Mouse (Mus musculus) liver, postnatal 0 days (tissue): ENCODE results near the gene Ube2h. TPM values are rescaled to one million over a fixed set of nuclear protein-coding genes. Genes with fewer than 3 reads are reported as not detected.

Source experiments
- ATAC-seq: fragments of 200-750 bp; cut with Nextera tagmentation; 2 replicates; pipeline ENCODE4 v1.8.0; 2017; ENCODE audit warnings: mild to moderate bottlenecking, moderate library complexity
- DNase-seq: peaks from one replicate; pipeline ENCODE4 v3.0.0-alpha.2; 2016
- H3K27ac ChIP-seq: fragments of 300-500 bp; sonication (generic); 2 replicates; pipeline ENCODE4 v1.5.1; 2014; ENCODE audit warnings: antibody characterized with exemption, moderate library complexity, mild to moderate bottlenecking, low read depth
- H3K27me3 ChIP-seq: fragments of 300-500 bp; sonication (generic); 2 replicates; pipeline ENCODE4 v1.6.1; 2014; ENCODE audit warnings: low read length, control low read depth, mixed read lengths; ENCODE audit not compliant: insufficient read depth
- H3K36me3 ChIP-seq: fragments of 300-500 bp; sonication (generic); replicated peaks from 2 replicates; pipeline ENCODE4 v1.6.1; 2014; ENCODE audit warnings: mild to moderate bottlenecking, control low read depth, low read length, moderate library complexity, mixed read lengths; ENCODE audit not compliant: insufficient read depth
- H3K4me1 ChIP-seq: fragments of 300-500 bp; sonication (generic); 2 replicates; pipeline ENCODE4 v1.6.1; 2014; ENCODE audit warnings: antibody characterized with exemption, mild to moderate bottlenecking, control low read depth; ENCODE audit not compliant: insufficient read depth
- H3K4me2 ChIP-seq: fragments of 300-500 bp; sonication (generic); 2 replicates; pipeline ENCODE4 v1.6.1; 2014; ENCODE audit warnings: low read depth, mild to moderate bottlenecking, low read length, moderate library complexity, mixed read lengths
- H3K4me3 ChIP-seq: fragments of 300-500 bp; sonication (generic); 2 replicates; pipeline ENCODE4 v1.5.1; 2014; ENCODE audit warnings: low read depth, low read length
- H3K9ac ChIP-seq: fragments of 300-500 bp; sonication (generic); replicated peaks from 2 replicates; pipeline ENCODE4 v1.6.1; 2014; ENCODE audit warnings: mild to moderate bottlenecking, moderate library complexity
- H3K9me3 ChIP-seq: fragments of 300-500 bp; sonication (generic); 2 replicates; pipeline ENCODE4 v1.6.1; 2016; ENCODE audit warnings: mild to moderate bottlenecking, control low read depth, low read length, mixed read lengths
- CTCF ChIP-seq: sonication (generic); IDR thresholded peaks from 2 replicates; pipeline ENCODE4 v1.5.1; 2016; ENCODE audit warnings: antibody characterized with exemption, low read depth
- EP300 ChIP-seq: IDR thresholded peaks from 2 replicates; pipeline ENCODE4 v1.6.1; 2016; ENCODE audit warnings: antibody characterized with exemption, low read depth, mild to moderate bottlenecking
- WGBS: fragments of 180-500 bp; shearing (Covaris S2); extraction: QIAGEN DNeasy Blood & Tissue Kit; methylation state at CpG from one replicate; pipeline ENCODE4 v1.1.7; 2014; ENCODE audit not compliant: insufficient replicate concordance; 5-methylcytosine and 5-hydroxymethylcytosine counted together
- polyA plus RNA-seq: library from polyadenylated mRNA; unstranded; fragments of >200 nt; fragmentation: Nextera tagmentation; extraction: Ambion mirVana; gene quantifications from 2 replicates; pipeline ENCODE4 v1.2.1, GENCODE M21; 2015

Ube2h gene
- polyA plus RNA-seq, 1 experiment from 2014 or later = 18.2 TPM

DNA sequence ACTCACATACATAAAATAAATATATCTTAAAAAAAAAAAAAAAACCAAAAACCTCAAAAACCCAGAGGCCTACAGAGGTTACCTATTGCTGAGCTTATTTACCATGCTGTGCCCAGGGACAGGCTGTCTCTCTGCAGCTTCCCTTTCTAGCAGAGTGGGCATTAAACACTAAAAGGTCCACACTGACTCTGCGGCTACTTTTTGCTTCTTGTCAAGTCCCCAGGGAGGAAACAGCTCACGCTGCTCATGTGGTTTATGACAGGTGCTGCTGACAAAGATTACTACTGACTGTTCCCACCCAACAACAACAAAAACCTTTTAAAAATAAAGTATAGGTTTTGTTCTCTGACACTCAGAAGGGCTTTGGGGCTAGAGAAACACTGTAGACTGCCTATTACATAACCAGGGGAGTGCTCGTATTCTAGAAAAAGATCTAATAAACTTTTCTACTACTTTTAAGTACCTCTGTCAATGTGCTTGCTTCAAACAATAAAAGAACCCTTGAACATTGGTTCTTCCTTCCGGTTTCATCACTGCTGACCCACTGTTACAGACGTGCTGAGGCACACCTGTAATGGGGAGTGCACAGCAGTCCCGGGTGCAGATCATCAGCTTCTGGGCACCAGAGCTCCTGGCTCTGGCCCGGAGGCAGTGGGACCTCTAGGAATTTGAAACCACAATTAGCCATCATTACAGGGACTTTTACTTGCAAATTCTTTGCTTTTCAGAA is 77.2 kb downstream of the Ube2h start:
- Histone ChIP-seq H3K36me3 (peaks cover 3% of the 10 kb centered on the region; the same call in 1 of the 2 replicates), H3K27ac (no peak overlapping the region), H3K4me3 (no peak overlapping the region), H3K9ac (no peak overlapping the region), H3K9me3 (no peaks in the 10 kb centered on the region), H3K4me1 (no peaks in the 10 kb centered on the region; the same call in 1 of the 2 replicates), H3K4me2 (no peak overlapping the region), H3K27me3 (no peaks in the 10 kb centered on the region)
- ATAC-seq = no peak
- no peak for DNase-seq
- TF ChIP-seq EP300 = no peak
- TF ChIP-seq CTCF = no peak
- WGBS = 66% methylated on average over 7 of the region's 7 CpGs

DNA sequence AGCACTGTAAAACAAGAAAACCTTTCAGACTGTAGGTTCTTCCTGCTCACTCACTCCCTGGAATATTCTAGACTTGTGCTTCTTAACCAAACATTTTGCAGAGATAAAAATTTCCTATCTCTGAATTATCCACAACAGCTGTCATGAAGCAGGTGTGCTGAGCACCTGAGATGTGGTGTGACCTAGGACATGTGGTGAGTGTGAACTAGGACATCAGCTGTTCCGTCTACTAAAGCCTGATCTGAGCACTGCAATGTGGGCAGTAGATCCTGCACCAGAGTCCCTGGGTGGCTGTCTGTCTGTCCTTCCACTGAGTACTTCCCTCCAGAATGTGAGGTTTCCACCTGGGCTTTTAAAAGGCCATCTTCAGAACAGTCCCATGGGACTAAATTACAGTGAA is 79.6 kb downstream of the Ube2h start:
- H3K9me3 ChIP-seq = no peaks in the 10 kb centered on the region
- H3K4me3 ChIP-seq = no peak overlapping the region
- no peak overlapping the region for H3K4me2 ChIP-seq
- peaks cover 17% of the 10 kb centered on the region for H3K36me3 ChIP-seq
- H3K27ac ChIP-seq = no peak overlapping the region
- no peak for TF ChIP-seq EP300
- no peak for TF ChIP-seq CTCF
- DNase-seq = no peak
- H3K27me3 ChIP-seq = no peaks in the 10 kb centered on the region
- no peak for ATAC-seq
- WGBS = 70% methylated on average over 1 of the region's 1 CpGs
- H3K4me1 ChIP-seq = 0 out of 2 replicates have a peak, but pooled peaks cover 3% of the 10 kb centered on the region
- no peak overlapping the region for H3K9ac ChIP-seq

DNA sequence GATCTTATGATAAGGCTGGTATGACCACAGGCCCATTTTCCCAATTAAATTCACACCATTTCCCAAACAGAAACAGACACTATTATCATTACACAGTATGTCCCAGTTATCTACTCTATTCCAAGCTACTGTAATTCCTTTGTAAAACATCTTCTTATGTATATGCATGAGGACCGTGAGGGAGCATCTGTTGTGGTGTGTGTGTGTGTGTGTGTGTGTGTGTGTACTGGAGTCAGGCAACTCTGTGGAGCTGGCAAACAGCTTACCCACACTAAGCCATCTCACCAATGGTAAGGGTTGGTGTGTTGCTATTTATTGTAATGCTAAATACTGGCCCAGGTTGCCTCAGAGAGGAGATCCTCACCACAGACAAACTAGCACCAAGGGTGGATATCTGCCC is 82.0 kb downstream of the Ube2h start:
- Histone ChIP-seq H3K4me2 (no peak overlapping the region), H3K27ac (no peak overlapping the region), H3K9ac (no peak overlapping the region), H3K9me3 (no peaks in the 10 kb centered on the region), H3K27me3 (no peaks in the 10 kb centered on the region), H3K4me3 (no peak overlapping the region), H3K36me3 (peaks cover 29% of the 10 kb centered on the region), H3K4me1 (0 out of 2 replicates have a peak, but pooled peaks cover 3% of the 10 kb centered on the region)
- 54% methylated on average over 1 of the region's 1 CpGs for WGBS
- DNase-seq (no peak), ATAC-seq (no peak)
- TF ChIP-seq EP300 (no peak), CTCF (no peak)

DNA sequence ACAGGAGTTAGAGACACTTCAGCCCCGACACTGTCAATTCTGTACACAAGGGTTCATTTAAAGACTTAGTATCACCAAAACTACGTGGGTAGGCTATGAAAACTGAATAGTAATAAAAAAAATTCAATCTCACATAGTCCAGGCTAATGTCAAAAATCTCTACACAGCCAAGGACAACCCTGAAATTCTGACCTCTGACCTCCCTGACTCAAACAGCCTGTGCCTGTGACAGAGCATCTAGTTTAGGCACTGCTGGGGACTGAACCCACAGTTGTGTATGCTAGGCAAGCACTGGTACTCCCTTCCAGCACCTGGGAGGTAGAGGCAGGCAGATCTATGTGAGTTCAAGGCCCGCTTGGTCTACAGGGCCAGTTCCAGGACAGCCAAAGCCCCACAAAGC is 86.8 kb downstream of the Ube2h start:
- no peak for TF ChIP-seq EP300
- TF ChIP-seq CTCF = no peak
- 79% methylated on average over 3 of the region's 3 CpGs for WGBS
- no peaks in the 10 kb centered on the region for H3K27me3 ChIP-seq
- H3K27ac ChIP-seq = no peak overlapping the region
- H3K9me3 ChIP-seq = no peaks in the 10 kb centered on the region
- ATAC-seq (no peak), DNase-seq (no peak)
- H3K9ac ChIP-seq = no peak overlapping the region
- H3K4me2 ChIP-seq = no peak overlapping the region
- H3K4me3 ChIP-seq = no peak overlapping the region
- peaks cover 32% of the 10 kb centered on the region for H3K36me3 ChIP-seq
- H3K4me1 ChIP-seq = 0 out of 2 replicates have a peak, but pooled peaks cover 4% of the 10 kb centered on the region

DNA sequence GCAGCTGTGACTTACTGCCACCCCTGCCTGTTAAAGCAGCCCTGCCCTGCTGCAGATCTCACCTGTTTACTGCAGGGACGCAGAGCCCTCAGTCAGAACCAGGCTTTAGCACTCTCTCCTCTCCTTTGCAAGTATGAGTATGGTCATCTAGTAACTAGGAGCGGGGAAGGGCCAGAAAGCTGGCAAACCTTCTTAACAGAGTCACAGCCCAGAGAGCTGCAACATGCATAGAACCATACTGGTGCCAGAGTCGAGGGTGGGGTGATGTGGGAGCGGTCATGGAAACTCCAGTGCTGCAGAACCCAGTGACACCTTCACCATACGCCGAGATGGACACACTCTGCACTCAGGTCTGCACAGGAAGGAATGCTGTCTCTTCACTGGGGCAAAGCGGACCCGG is 91.9 kb downstream of the Ube2h start:
- DNase-seq (no peak), ATAC-seq (no peak)
- no peaks in the 10 kb centered on the region for H3K9me3 ChIP-seq
- H3K9ac ChIP-seq = no peak overlapping the region
- H3K36me3 ChIP-seq = peaks cover 8% of the 10 kb centered on the region
- H3K27me3 ChIP-seq = no peaks in the 10 kb centered on the region
- peaks cover 7% of the 10 kb centered on the region for H3K4me1 ChIP-seq
- 83% methylated on average over 8 of the region's 8 CpGs for WGBS
- H3K27ac ChIP-seq = peak overlapping the region; percentile 86; the same call in 1 of the 2 replicates
- no peak for TF ChIP-seq CTCF
- 0 out of 2 replicates have a peak overlapping the region, but pooled peaks have one; percentile 33 for H3K4me2 ChIP-seq
- no peak overlapping the region for H3K4me3 ChIP-seq

DNA sequence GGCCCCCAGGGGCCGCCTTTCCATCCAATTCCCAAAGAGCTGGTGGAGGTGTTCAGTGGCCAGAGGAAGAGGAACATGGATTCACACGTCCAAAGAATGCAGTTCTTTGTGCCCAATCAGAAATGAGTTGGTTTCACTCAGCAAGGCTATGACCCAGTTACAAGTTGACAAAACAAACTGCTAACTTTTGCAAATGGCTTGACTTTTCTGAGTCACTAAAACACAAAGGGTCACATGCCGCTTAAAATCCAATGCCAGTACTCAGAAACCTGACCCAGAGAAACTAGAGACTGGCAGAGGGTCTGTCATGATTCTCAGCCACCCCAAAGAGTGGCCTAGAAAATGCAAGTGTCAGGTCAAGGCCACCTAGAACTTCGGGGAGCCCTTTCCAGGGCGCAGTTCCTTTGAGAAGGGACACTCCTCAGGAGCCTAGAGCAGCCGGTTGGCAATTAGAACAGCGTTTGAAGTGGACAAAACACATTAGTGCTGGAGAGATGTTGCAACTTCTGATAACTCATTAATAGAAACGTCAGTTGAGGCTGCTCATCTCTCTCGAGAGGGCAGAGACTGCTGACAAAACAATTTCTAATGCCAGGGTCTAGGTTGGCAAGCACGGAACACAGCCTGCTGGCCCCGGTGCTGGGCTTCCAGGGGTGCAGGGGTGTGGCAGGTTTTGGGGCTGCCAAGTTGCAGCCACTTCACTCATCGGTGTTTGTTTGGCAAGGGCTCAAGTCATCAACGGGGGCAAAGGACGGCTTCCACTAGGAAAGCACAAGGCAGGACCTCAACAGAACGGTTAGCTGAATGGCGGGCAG is 92.5 kb downstream of the Ube2h start:
- Histone ChIP-seq H3K4me3 (no peak overlapping the region), H3K36me3 (peaks cover 8% of the 10 kb centered on the region), H3K4me2 (peak overlapping the region; percentile 33; the same call in 1 of the 2 replicates), H3K27ac (peak overlapping the region; percentile 86), H3K27me3 (no peaks in the 10 kb centered on the region), H3K9me3 (no peaks in the 10 kb centered on the region), H3K4me1 (peaks cover 7% of the 10 kb centered on the region), H3K9ac (0 out of 2 replicates have a peak overlapping the region, but pooled peaks have one; percentile 38)
- ATAC-seq = peak; percentile 75
- 66% methylated on average over 16 of the region's 16 CpGs for WGBS
- TF ChIP-seq EP300 (no peak), CTCF (no peak)
- DNase-seq = peak; percentile 49
